Mouse (Mus musculus): Measurements from ENCODE around the gene Btf3l4.

The Btf3l4 gene

GRCm38 (mm10) chr4:108832916-108833827 is at the start of gene Btf3l4:
Btf3l4 (minus strand) TSS chr4:108833614.
- peak; percentile 99 for DNase-seq (ENCODE audit: low read depth, low spot score)

GRCm38 (mm10) chr4:108878963-108879822 is 45.8 kb upstream of the Btf3l4 start, which contains the start of gene Rab3b:
Rab3b (plus strand) TSS chr4:108879063.
- peak; percentile 88 for DNase-seq (ENCODE audit: low read depth, low spot score)

GRCm38 (mm10) chr4:108877901-108878300 is 44.5 kb upstream of the Btf3l4 start:
- no peak for DNase-seq (ENCODE audit: low read depth, low spot score)

- peak; percentile 58 for DNase-seq (ENCODE audit: low read depth, low spot score)
These were observed 40.3 kb upstream of the Btf3l4 start for GRCm38 (mm10) chr4:108873746-108874145.

- peak; percentile 92 for DNase-seq (ENCODE audit: low read depth, low spot score)
These were observed 36.4 kb upstream of the Btf3l4 start for GRCm38 (mm10) chr4:108869730-108870374.

- no peak for DNase-seq (ENCODE audit: low read depth, low spot score)
These were observed 33.4 kb upstream of the Btf3l4 start for GRCm38 (mm10) chr4:108866806-108867205.

GRCm38 (mm10) chr4:108848505-108848848 is 15.1 kb upstream of the Btf3l4 start, which contains the start of gene A730015C16Rik:
A730015C16Rik (minus strand) TSS chr4:108848619.
- peak; percentile 26 for DNase-seq (ENCODE audit: low read depth, low spot score)

- peak; percentile 89 for DNase-seq (ENCODE audit: low read depth, low spot score)
These were observed 14.5 kb upstream of the Btf3l4 start, which contains the start of gene Kti12 for GRCm38 (mm10) chr4:108847715-108848504. Kti12 (plus strand) TSS chr4:108847785.

GRCm38 (mm10) chr4:108845824-108846569 is 12.6 kb upstream of the Btf3l4 start:
- DNase-seq (ENCODE audit: low read depth, low spot score) = no peak

GRCm38 (mm10) chr4:108843336-108843735 is 9.9 kb upstream of the Btf3l4 start:
- peak; percentile 63 for DNase-seq (ENCODE audit: low read depth, low spot score)

- no peak for DNase-seq (ENCODE audit: low read depth, low spot score)
These were observed 8.6 kb upstream of the Btf3l4 start for GRCm38 (mm10) chr4:108841920-108842578.

- no peak for DNase-seq (ENCODE audit: low read depth, low spot score)
These were observed 4.6 kb upstream of the Btf3l4 start for GRCm38 (mm10) chr4:108838031-108838430.

- DNase-seq (ENCODE audit: low read depth, low spot score) = peak; percentile 30
These were observed 2.1 kb upstream of the Btf3l4 start for GRCm38 (mm10) chr4:108835496-108835895.

GRCm38 (mm10) chr4:108834971-108835311 is 1.5 kb upstream of the Btf3l4 start:
- DNase-seq (ENCODE audit: low read depth, low spot score) = no peak

GRCm38 (mm10) chr4:108834115-108834970 is 929 bp upstream of the Btf3l4 start, which contains the start of gene Txndc12:
Txndc12 (plus strand) TSS chr4:108834601.
- DNase-seq (ENCODE audit: low read depth, low spot score) = peak; percentile 95

- DNase-seq (ENCODE audit: low read depth, low spot score) = no peak
These were observed 357 bp upstream of the Btf3l4 start for GRCm38 (mm10) chr4:108833828-108834114.

- DNase-seq (ENCODE audit: low read depth, low spot score) = no peak
These were observed 2.7 kb downstream of the Btf3l4 start for GRCm38 (mm10) chr4:108830698-108831097.

- no peak for DNase-seq (ENCODE audit: low read depth, low spot score)
These were observed 6.8 kb downstream of the Btf3l4 start for GRCm38 (mm10) chr4:108826643-108827042.

GRCm38 (mm10) chr4:108826096-108826495 is 7.3 kb downstream of the Btf3l4 start:
- no peak for DNase-seq (ENCODE audit: low read depth, low spot score)

Data from ZHBTc4 (cell line).